Mouse (Mus musculus): Measurements from ENCODE around the gene Slain2.
"Not testable (repeated sequence)": the region's sequence is repeated elsewhere in the genome, so short reads cannot be mapped to it uniquely, and the experiment has no call there.

The Slain2 gene

GRCm38 (mm10) chr5:72953996-72954604, 40.0 kb downstream of the Slain2 start:
- DNase-seq = no peak

- no peak for DNase-seq
Observed at GRCm38 (mm10) chr5:72957281-72957680, 43.2 kb downstream of the Slain2 start.

DNA sequence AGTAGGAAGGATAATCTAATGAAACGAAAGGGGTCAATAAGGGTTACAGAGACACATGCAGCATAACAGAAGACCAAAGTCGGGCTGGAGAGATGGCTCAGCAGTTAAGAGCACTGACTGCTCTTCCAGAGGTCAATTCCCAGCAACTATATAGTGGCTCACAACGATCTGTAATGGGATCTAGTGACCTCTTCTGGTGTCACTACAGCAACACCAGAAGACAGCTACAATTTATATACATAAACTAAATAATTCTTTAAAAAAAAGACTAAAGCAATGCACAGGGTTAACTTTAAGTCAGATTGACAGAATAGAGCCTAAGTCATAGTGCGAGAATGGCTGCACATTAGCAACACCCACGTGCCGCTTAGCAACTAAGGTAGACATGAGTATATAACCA, 46.0 kb downstream of the Slain2 start:
- DNase-seq = no peak

- no peak for DNase-seq
Observed at GRCm38 (mm10) chr5:72965706-72966105, 51.6 kb downstream of the Slain2 start.

GRCm38 (mm10) chr5:72972435-72972834, 58.3 kb downstream of the Slain2 start:
- no peak for DNase-seq

- DNase-seq = no peak
Observed at GRCm38 (mm10) chr5:72972934-72973333, 58.8 kb downstream of the Slain2 start.

- DNase-seq = no peak
Observed at GRCm38 (mm10) chr5:72974602-72975001, 60.5 kb downstream of the Slain2 start, which contains the start of gene Gm10135. TSS of gene Gm10135 (minus strand) at chr5:72974702.

- DNase-seq = no peak
Observed at GRCm38 (mm10) chr5:72975996-72976395, 61.9 kb downstream of the Slain2 start.

- no peak for DNase-seq
Observed at GRCm38 (mm10) chr5:72976539-72976938, 62.4 kb downstream of the Slain2 start.

DNA sequence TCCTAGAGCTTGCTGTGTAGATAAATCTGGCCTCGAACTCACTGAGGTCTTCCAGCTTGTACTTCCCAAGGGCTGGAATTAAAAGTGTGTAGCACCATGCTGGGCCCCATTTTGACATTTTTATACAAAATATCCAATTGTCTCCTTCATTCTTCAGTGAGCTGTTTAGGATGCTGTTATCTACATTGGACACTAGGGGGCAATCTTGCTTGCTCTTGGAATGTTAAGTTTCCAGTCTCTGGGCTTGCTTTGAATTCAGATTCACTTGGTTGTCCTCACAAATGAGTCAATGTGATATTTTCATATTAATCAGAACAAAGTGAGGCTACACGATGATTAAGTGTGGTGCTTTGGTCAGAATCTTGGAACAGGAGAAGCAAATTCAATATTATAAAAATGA, 70.0 kb downstream of the Slain2 start:
- DNase-seq = peak; percentile 15 to 59

GRCm38 (mm10) chr5:72987786-72988185, 73.7 kb downstream of the Slain2 start:
- DNase-seq = no peak

- no peak for DNase-seq
Observed at GRCm38 (mm10) chr5:72989756-72990155, 75.7 kb downstream of the Slain2 start.

GRCm38 (mm10) chr5:72992474-72992873, 78.4 kb downstream of the Slain2 start:
- DNase-seq = no peak

DNA sequence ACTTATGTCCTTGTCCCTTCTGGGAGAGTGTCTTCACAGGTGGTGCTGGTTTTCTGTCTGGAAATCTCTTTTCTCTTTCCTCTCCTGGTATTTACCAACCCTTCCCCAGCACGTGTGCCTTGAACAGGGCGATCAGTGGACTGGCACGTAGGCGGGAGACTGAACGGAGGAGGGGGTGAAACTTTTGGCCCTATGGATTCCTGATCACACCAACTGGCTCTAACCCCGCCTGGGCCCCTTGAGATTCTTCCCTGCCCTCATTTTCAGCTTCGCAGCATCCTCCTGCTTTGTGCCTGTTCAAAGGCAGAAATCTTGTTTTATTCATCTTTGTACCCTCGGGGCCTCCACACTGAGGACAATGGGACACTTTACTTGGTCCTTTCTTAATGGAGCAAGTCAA, 80.3 kb downstream of the Slain2 start:
- no peak for DNase-seq

DNA sequence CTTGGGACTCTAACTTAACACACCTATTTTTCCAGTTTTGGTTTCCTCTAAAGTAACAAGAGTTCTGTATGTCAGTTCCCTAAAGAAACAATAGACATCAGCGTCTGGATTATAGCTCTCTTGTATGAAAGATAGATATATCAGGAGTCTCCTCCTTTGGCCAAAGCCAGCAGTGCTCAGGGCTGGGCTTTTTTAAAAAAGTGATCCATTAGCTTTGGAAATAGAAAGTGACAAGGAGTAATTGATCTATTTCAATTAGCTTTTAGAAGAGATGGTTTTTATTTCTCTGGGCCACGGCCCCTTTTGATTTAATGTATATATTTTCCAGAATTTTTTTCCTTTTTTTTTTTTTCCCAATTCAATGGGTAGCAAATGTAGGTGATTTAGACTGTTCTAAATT, 80.8 kb downstream of the Slain2 start:
- DNase-seq = no peak

GRCm38 (mm10) chr5:72995379-72995778, 81.3 kb downstream of the Slain2 start:
- no peak for DNase-seq

DNA sequence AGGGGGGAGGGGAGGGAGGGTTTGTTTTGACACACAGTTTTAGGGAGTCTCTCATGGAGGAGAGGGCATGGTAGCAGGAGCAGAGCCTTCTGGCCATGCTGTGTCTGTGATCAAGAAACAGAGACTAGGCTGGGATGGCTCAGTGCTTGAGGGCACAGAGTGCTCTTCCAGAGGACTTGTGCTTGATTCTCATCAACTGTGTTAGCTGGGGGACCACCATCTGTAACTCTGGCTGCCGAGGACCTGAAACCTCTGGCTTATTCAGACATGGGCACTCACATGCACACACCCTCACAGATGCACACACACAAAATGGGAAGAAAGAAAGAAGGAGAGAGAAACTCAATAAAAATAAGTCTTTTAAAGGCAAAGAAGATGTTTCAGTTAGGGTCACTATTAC, 84.4 kb downstream of the Slain2 start:
- DNase-seq = not testable (repeated sequence)

DNA sequence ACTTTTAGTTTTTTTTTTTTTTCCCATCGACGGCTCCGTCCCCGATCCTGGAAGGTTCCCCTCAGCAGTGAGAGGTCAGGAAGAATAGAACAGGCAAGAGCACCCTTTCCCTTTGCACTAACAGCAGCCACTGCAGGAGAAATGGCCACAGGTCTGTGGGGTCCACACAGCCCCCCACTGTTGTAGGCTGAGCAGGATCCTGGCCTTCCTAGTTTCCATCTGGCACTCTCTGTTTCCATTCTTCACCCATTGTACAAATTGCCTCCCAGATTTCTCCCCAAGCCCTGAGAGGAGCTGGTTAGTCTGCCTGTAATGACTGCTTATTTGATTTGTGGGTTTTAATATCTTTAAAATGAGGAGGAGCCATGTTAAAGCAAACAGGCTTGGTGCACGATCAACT, 89.9 kb downstream of the Slain2 start:
- DNase-seq = no peak

DNA sequence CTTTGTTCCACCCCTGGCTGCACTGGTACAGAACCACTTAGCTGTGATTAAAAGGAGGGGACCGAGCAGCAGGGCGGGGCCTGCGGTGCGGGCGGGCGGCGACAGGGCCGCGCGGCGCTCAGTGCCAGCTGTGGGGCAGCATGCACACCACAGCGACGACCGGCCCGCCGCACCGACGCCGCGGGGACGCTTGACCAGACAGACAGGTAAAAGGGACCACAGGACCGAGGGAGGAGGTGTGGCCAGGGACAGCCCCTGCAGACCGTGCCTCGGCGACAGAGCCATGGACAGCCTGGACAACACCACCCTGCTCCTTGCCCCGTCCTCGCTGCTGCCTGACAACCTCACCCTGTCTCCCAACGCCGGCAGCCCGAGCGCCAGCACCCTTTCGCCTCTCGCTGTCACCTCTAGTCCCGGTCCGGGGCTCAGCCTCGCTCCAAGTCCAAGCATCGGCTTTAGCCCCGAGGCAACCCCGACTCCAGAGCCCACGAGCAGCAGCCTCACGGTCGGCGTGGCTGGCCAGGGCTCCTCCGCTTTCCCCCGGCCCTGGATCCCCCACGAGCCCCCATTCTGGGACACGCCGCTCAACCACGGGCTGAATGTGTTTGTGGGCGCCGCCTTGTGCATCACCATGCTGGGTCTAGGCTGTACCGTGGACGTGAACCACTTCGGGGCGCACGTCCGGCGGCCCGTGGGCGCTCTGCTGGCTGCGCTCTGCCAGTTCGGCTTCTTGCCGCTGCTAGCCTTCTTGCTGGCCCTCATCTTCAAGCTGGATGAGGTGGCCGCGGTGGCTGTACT, 92.9 kb downstream of the Slain2 start, which contains the start of gene Slc10a4:
TSS of gene Slc10a4 (plus strand) at position 100 of the 798 bp plus-strand sequence.
- DNase-seq = peak in 1 of 2 experiments; percentile 18

- DNase-seq = no peak
Observed at GRCm38 (mm10) chr5:73007582-73007959, 93.5 kb downstream of the Slain2 start.

- not testable (repeated sequence) for DNase-seq
Observed at GRCm38 (mm10) chr5:73008230-73008629, 94.1 kb downstream of the Slain2 start.

DNA sequence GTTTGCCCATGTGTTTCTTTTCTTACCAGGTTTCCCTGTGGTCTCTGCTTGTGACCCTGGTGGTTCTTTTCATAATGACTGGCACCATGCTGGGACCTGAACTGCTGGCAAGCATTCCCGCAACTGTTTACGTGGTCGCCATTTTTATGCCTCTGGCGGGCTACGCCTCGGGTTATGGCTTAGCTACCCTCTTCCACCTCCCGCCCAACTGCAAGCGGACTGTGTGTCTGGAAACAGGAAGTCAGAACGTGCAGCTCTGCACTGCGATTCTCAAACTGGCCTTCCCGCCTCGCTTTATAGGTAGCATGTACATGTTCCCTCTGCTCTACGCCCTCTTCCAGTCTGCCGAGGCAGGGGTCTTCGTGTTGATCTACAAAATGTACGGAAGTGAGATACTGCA, 97.7 kb downstream of the Slain2 start:
- DNase-seq = not testable (repeated sequence)

GRCm38 (mm10) chr5:73012884-73013610, 98.9 kb downstream of the Slain2 start:
- not testable (repeated sequence) for DNase-seq

Data from cerebellum, postnatal 14 days (tissue).